Mouse (Mus musculus): Measurements from ENCODE around the gene Acsbg2.

The Acsbg2 gene

GRCm38 (mm10) chr17:56871767-56872166 is 2.5 kb downstream of the Acsbg2 start:
- no peak for DNase-seq (ENCODE audit: low read depth)

- DNase-seq (ENCODE audit: low read depth): no peak
These were observed 3.8 kb downstream of the Acsbg2 start for GRCm38 (mm10) chr17:56870287-56870953.

- no peak for DNase-seq (ENCODE audit: low read depth)
These were observed 4.7 kb downstream of the Acsbg2 start for GRCm38 (mm10) chr17:56869481-56869977.

- DNase-seq (ENCODE audit: low read depth): no peak
These were observed 8.2 kb downstream of the Acsbg2 start for GRCm38 (mm10) chr17:56866071-56866470.

GRCm38 (mm10) chr17:56861197-56861596 is 13.1 kb downstream of the Acsbg2 start:
- no peak for DNase-seq (ENCODE audit: low read depth)

- no peak for DNase-seq (ENCODE audit: low read depth)
These were observed 15.3 kb downstream of the Acsbg2 start for GRCm38 (mm10) chr17:56858922-56859321.

GRCm38 (mm10) chr17:56858216-56858615 is 16.0 kb downstream of the Acsbg2 start:
- peak; percentile 23 for DNase-seq (ENCODE audit: low read depth)

GRCm38 (mm10) chr17:56855421-56855820 is 18.8 kb downstream of the Acsbg2 start:
- DNase-seq (ENCODE audit: low read depth): no peak

- DNase-seq (ENCODE audit: low read depth): no peak
These were observed 23.1 kb downstream of the Acsbg2 start for GRCm38 (mm10) chr17:56851167-56851566.

GRCm38 (mm10) chr17:56849710-56850109 is 24.5 kb downstream of the Acsbg2 start:
- DNase-seq (ENCODE audit: low read depth): no peak

GRCm38 (mm10) chr17:56848785-56849184 is 25.5 kb downstream of the Acsbg2 start:
- DNase-seq (ENCODE audit: low read depth): no peak

- DNase-seq (ENCODE audit: low read depth): no peak
These were observed 30.6 kb downstream of the Acsbg2 start for GRCm38 (mm10) chr17:56843678-56844077.

GRCm38 (mm10) chr17:56842173-56842572 is 32.1 kb downstream of the Acsbg2 start:
- DNase-seq (ENCODE audit: low read depth): no peak

- DNase-seq (ENCODE audit: low read depth): no peak
These were observed 33.7 kb downstream of the Acsbg2 start for GRCm38 (mm10) chr17:56840524-56840923.

GRCm38 (mm10) chr17:56836336-56836735 is 37.9 kb downstream of the Acsbg2 start:
- no peak for DNase-seq (ENCODE audit: low read depth)

- no peak for DNase-seq (ENCODE audit: low read depth)
These were observed 40.9 kb downstream of the Acsbg2 start for GRCm38 (mm10) chr17:56833381-56833780.

GRCm38 (mm10) chr17:56832918-56833317 is 41.3 kb downstream of the Acsbg2 start:
- DNase-seq (ENCODE audit: low read depth): no peak

GRCm38 (mm10) chr17:56831111-56831816 is 43.0 kb downstream of the Acsbg2 start:
- DNase-seq (ENCODE audit: low read depth): peak; percentile 87

- DNase-seq (ENCODE audit: low read depth): no peak
These were observed 43.7 kb downstream of the Acsbg2 start, which contains the start of gene Rfx2 for GRCm38 (mm10) chr17:56830411-56831110. Gene Rfx2, minus strand, starts transcription at chr17:56831013.

- no peak for DNase-seq (ENCODE audit: low read depth)
These were observed 44.5 kb downstream of the Acsbg2 start for GRCm38 (mm10) chr17:56829795-56830194.

- no peak for DNase-seq (ENCODE audit: low read depth)
These were observed 45.1 kb downstream of the Acsbg2 start for GRCm38 (mm10) chr17:56829171-56829570.

GRCm38 (mm10) chr17:56826718-56827117 is 47.5 kb downstream of the Acsbg2 start:
- DNase-seq (ENCODE audit: low read depth): no peak

- no peak for DNase-seq (ENCODE audit: low read depth)
These were observed 50.9 kb downstream of the Acsbg2 start for GRCm38 (mm10) chr17:56823352-56823751.

Data from fibroblast of lung, adult 2 months (primary cell).